8 mouse cellular contexts compared by ENCODE assay signal in the genomic region with DNA sequence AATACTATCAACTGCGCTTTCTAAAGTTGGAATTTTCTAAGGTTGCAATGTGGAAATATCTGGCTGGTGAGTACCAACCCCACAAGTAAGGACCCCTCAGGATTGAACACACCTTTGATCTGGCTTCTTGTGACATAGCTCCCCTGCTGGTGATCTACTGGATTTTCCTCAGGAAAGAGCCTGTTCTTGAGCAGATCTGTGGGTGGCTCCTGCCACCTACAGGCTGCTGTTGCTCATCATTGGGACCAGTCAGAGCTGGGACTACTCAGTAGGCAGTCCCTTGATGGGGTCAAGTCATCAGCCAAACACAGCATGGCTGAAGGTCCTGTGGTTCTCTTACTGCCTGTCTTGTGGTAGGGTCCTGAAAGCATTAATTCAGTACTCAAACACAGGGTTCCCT. TPM values are rescaled to one million over a fixed set of nuclear protein-coding genes. Genes with fewer than 3 reads are reported as not detected.
DNase-seq lines count a peak whose midpoint lies in the region; ATAC-seq and TF ChIP-seq lines count a peak whose summit lies in the region.

No protein-coding gene starts in this region.

- H3K27ac ChIP-seq in hindbrain, embryonic 13.5 days = no peak overlapping the region
- H3K27ac ChIP-seq in lung, postnatal 0 days (ENCODE audit: low read length) = no peak overlapping the region

- TF ChIP-seq CTCF in lung, postnatal 0 days (IDR thresholded peaks at IDR 0.05) = peak; percentile 99

- DNase-seq in NIH3T3 (ENCODE audit: low read depth) = peak; percentile 90
- peak; percentile 82 for DNase-seq in cerebellum, adult 9-10 months
- DNase-seq in frontal cortex, postnatal 14 days (ENCODE audit: low spot score in 2 of 2) = peak; percentile 60 to 61
- peak; percentile 75 to 86 for DNase-seq in layer of hippocampus, postnatal 10 days (ENCODE audit: low spot score in 2 of 2)
- peak; percentile 94 for DNase-seq in lung, postnatal 0 days (ENCODE audit: low spot score)
- DNase-seq in retina, embryonic 14.5 days (ENCODE audit: low spot score) = peak; percentile 90
- DNase-seq in thymus, postnatal 4 days = peak; percentile 77

- TF ChIP-seq EP300 in lung, postnatal 0 days (IDR thresholded peaks at IDR 0.05) = no peak

- WGBS in hindbrain, embryonic 13.5 days = 36% methylated on average over 1 of the region's 1 CpGs
- 43% methylated on average over 1 of the region's 1 CpGs for WGBS in lung, postnatal 0 days

- H3K9ac ChIP-seq in hindbrain, embryonic 13.5 days = no peak overlapping the region
- H3K9ac ChIP-seq in lung, postnatal 0 days (replicated peaks; ENCODE audit: low read depth) = no peak overlapping the region

- 0 out of 2 replicates have a peak, but pooled peaks have one; percentile 37 for ATAC-seq in hindbrain, embryonic 13.5 days (ENCODE audit: low FRiP score)
- ATAC-seq in lung, postnatal 0 days = peak; percentile 71

- H3K9me3 ChIP-seq in hindbrain, embryonic 13.5 days = no peaks in the 10 kb centered on the region
- H3K9me3 ChIP-seq in lung, postnatal 0 days (ENCODE audit: low read length) = no peaks in the 10 kb centered on the region

- H3K36me3 ChIP-seq in hindbrain, embryonic 13.5 days = no peaks in the 10 kb centered on the region
- no peaks in the 10 kb centered on the region for H3K36me3 ChIP-seq in lung, postnatal 0 days (ENCODE audit: insufficient read depth, low read length)

- peaks cover 45% of the 10 kb centered on the region for H3K4me1 ChIP-seq in hindbrain, embryonic 13.5 days (replicated peaks)
- peaks cover 5% of the 10 kb centered on the region; the same call in 1 of the 2 replicates for H3K4me1 ChIP-seq in lung, postnatal 0 days (ENCODE audit: insufficient read depth, low read depth, low read length)

- H3K4me2 ChIP-seq in hindbrain, embryonic 13.5 days = no peak overlapping the region
- H3K4me2 ChIP-seq in lung, postnatal 0 days (replicated peaks; ENCODE audit: low read depth, low read length) = no peak overlapping the region

- H3K4me3 ChIP-seq in hindbrain, embryonic 13.5 days = no peak overlapping the region
- H3K4me3 ChIP-seq in lung, postnatal 0 days (ENCODE audit: low read depth, low read length) = no peak overlapping the region

- peaks cover 10% of the 10 kb centered on the region; the same call in 1 of the 2 replicates for H3K27me3 ChIP-seq in hindbrain, embryonic 13.5 days
- no peaks in the 10 kb centered on the region for H3K27me3 ChIP-seq in lung, postnatal 0 days (replicated peaks; ENCODE audit: insufficient read depth, low read length)

RNA-seq across cellular contexts. Expression of a gene that starts 1.3 kb away (rescaled TPM):
- 36.0 and 42.4 TPM in 2 replicates for polyA plus RNA-seq in hindbrain, embryonic 13.5 days (2015; fragmentation: Nextera tagmentation; extraction: Ambion mirVana)
- total RNA-seq in layer of hippocampus, postnatal 10 days (2021) = 10 to 100 TPM; 49.9 to 58.4 TPM
- 14.1 and 15.3 TPM in 2 replicates for polyA plus RNA-seq in lung, postnatal 0 days (2015; fragmentation: Nextera tagmentation; extraction: Ambion mirVana)

RNA-seq across cellular contexts. Expression of a gene that starts 7.3 kb away (rescaled TPM):
- 19.1 and 20.2 TPM in 2 replicates for polyA plus RNA-seq in hindbrain, embryonic 13.5 days (2015; fragmentation: Nextera tagmentation; extraction: Ambion mirVana)
- total RNA-seq in layer of hippocampus, postnatal 10 days (2021) = 10 to 100 TPM; 18.1 to 20.2 TPM
- polyA plus RNA-seq in lung, postnatal 0 days (2015; fragmentation: Nextera tagmentation; extraction: Ambion mirVana) = 134 and 161 TPM in 2 replicates

RNA-seq across cellular contexts. Expression of a gene that starts 15.0 kb away (rescaled TPM):
- 43.6 and 44.4 TPM in 2 replicates for polyA plus RNA-seq in hindbrain, embryonic 13.5 days (2015; fragmentation: Nextera tagmentation; extraction: Ambion mirVana)
- total RNA-seq in layer of hippocampus, postnatal 10 days (2021) = 10 to 100 TPM; 55.1 to 59.7 TPM
- polyA plus RNA-seq in lung, postnatal 0 days (2015; fragmentation: Nextera tagmentation; extraction: Ambion mirVana) = 32.7 and 33.3 TPM in 2 replicates

RNA-seq across cellular contexts. Expression of a gene that starts 19.5 kb away (rescaled TPM):
- polyA plus RNA-seq in hindbrain, embryonic 13.5 days (2015; fragmentation: Nextera tagmentation; extraction: Ambion mirVana) = not detected in 2 replicates
- total RNA-seq in layer of hippocampus, postnatal 10 days (2021) = not detected
- polyA plus RNA-seq in lung, postnatal 0 days (2015; fragmentation: Nextera tagmentation; extraction: Ambion mirVana) = not detected in 2 replicates

RNA-seq across cellular contexts. Expression of a gene that starts 21.9 kb away (rescaled TPM):
- 0.27 TPM in 1 of 2 replicates, not detected in the other for polyA plus RNA-seq in hindbrain, embryonic 13.5 days (2015; fragmentation: Nextera tagmentation; extraction: Ambion mirVana)
- total RNA-seq in layer of hippocampus, postnatal 10 days (2021) = not detected
- polyA plus RNA-seq in lung, postnatal 0 days (2015; fragmentation: Nextera tagmentation; extraction: Ambion mirVana) = not detected in 2 replicates
